Mouse (Mus musculus): Measurements from ENCODE around the gene Vpreb2. TPM values are rescaled to one million over a fixed set of nuclear protein-coding genes. Genes with fewer than 3 reads are reported as not detected.
"Not testable (repeated sequence)": the region's sequence is repeated elsewhere in the genome, so short reads cannot be mapped to it uniquely, and the experiment has no call there.

Vpreb2 gene
- polyA plus RNA-seq, 2 experiments = 0.13 to 0.88 TPM

DNA sequence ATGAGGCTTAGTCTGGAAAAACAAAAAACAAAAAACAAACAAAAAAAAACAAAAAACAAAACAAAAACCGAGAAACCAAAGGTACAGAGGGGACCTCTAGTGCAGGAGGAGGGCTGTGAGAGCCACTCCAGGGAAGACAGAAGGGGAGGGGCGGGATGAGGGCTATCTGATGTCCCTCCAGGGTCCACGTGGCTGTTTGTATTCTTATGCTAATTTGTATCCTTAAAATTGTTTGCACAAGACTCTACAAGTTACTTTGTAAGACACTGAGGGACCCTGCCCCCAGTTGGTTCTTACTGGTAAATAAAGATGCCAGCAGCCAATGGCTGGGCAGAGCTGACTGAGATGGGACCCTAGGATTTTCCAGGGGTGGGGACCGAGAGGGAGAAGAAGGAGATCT is 26.9 kb downstream of the Vpreb2 start:
- Histone ChIP-seq H3K9ac (replicated peaks) (no peak overlapping the region), H3K4me1 (replicated peaks; ENCODE audit: control insufficient read depth in 2 of 2, insufficient read depth in 2 of 2, low read length in 1 of 2) (no peaks in the 10 kb centered on the region), H3K4me2 (ENCODE audit: low read depth) (no peak overlapping the region), H3K36me3 (replicated peaks; ENCODE audit: control insufficient read depth, insufficient read depth, low read depth) (no peaks in the 10 kb centered on the region), H3K27ac (no peak overlapping the region), H3K27me3 (ENCODE audit: control insufficient read depth, insufficient read depth, low read length) (no peaks in the 10 kb centered on the region), H3K4me3 (ENCODE audit: insufficient read depth in 1 of 2, low read depth in 2 of 2, low read length in 2 of 2) (no peak overlapping the region), H3K9me3 (ENCODE audit: control insufficient read depth, low read length) (no peaks in the 10 kb centered on the region)
- no peak for DNase-seq (ENCODE audit: low read depth in 3 of 3, low spot score in 3 of 3)
- no peak for TF ChIP-seq EP300 (IDR thresholded peaks at IDR 0.05; ENCODE audit: low read depth)
- TF ChIP-seq CTCF (IDR thresholded peaks at IDR 0.05; ENCODE audit: low read depth) = no peak
- 40% methylated on average over 4 of the region's 4 CpGs for WGBS (ENCODE audit: insufficient replicate concordance)
- no peak for ATAC-seq (ENCODE audit: insufficient read depth)

DNA sequence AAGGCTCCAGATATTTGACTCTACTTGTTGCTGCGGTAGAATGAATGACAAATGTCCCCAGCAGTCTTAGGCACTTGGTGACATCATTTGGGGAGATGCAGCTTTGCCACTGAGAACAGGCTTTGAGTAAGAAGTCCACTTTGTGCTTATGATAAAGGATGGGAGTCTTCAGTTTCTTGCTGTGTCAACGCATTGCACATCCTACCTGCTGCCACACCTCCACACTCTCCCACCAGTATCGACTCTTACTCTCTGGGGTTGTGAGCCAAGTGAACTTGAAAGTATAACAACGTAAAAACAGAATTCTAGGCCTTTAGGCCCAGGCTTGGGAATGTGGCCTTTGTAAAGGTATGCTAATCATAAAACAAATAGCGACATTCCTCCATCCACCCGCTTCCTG is 30.9 kb downstream of the Vpreb2 start:
- no peak for TF ChIP-seq CTCF (IDR thresholded peaks at IDR 0.05; ENCODE audit: low read depth)
- TF ChIP-seq EP300 (IDR thresholded peaks at IDR 0.05; ENCODE audit: low read depth) = no peak
- no peak overlapping the region for H3K4me3 ChIP-seq (ENCODE audit: insufficient read depth in 1 of 2, low read depth in 2 of 2, low read length in 2 of 2)
- no peaks in the 10 kb centered on the region for H3K4me1 ChIP-seq (replicated peaks; ENCODE audit: control insufficient read depth in 2 of 2, insufficient read depth in 2 of 2, low read length in 1 of 2)
- no peak overlapping the region for H3K9ac ChIP-seq (replicated peaks)
- H3K9me3 ChIP-seq (ENCODE audit: control insufficient read depth, low read length) = no peaks in the 10 kb centered on the region
- no peaks in the 10 kb centered on the region for H3K27me3 ChIP-seq (ENCODE audit: control insufficient read depth, insufficient read depth, low read length)
- DNase-seq (ENCODE audit: low read depth in 3 of 3, low spot score in 3 of 3) (no peak), ATAC-seq (ENCODE audit: insufficient read depth) (no peak)
- no peak overlapping the region for H3K4me2 ChIP-seq (ENCODE audit: low read depth)
- no peaks in the 10 kb centered on the region for H3K36me3 ChIP-seq (replicated peaks; ENCODE audit: control insufficient read depth, insufficient read depth, low read depth)
- WGBS (ENCODE audit: insufficient replicate concordance) = 69% methylated on average over 6 of the region's 6 CpGs
- H3K27ac ChIP-seq = no peak overlapping the region

DNA sequence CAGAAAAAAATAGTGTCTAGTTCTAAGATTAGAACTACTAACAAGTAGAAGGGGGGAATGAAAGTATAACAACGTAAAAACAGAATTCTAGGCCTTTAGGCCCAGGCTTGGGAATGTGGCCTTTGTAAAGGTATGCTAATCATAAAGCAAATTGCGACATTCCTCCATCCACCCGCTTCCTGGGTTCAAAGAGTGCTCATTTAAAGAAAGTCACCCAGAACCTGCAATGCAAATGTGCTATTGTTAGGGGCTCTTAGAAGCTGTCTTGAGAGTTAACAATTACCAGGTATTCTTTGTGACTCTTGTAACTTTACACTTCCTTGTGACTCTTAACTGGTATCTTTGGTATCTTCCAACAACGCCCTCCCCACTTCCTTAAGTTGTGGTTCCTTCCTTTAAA is 36.3 kb downstream of the Vpreb2 start:
- H3K4me1 ChIP-seq (replicated peaks; ENCODE audit: control insufficient read depth in 2 of 2, insufficient read depth in 2 of 2, low read length in 1 of 2); H3K4me2 ChIP-seq (ENCODE audit: low read depth); DNase-seq (ENCODE audit: low read depth in 3 of 3, low spot score in 3 of 3); H3K27ac ChIP-seq; H3K9ac ChIP-seq (replicated peaks); H3K36me3 ChIP-seq (replicated peaks; ENCODE audit: control insufficient read depth, insufficient read depth, low read depth); H3K4me3 ChIP-seq (ENCODE audit: insufficient read depth in 1 of 2, low read depth in 2 of 2, low read length in 2 of 2); ATAC-seq (ENCODE audit: insufficient read depth); H3K9me3 ChIP-seq (ENCODE audit: control insufficient read depth, low read length); H3K27me3 ChIP-seq (ENCODE audit: control insufficient read depth, insufficient read depth, low read length): not testable (repeated sequence)
- WGBS (ENCODE audit: insufficient replicate concordance) = 52% methylated on average over 4 of the region's 4 CpGs

DNA sequence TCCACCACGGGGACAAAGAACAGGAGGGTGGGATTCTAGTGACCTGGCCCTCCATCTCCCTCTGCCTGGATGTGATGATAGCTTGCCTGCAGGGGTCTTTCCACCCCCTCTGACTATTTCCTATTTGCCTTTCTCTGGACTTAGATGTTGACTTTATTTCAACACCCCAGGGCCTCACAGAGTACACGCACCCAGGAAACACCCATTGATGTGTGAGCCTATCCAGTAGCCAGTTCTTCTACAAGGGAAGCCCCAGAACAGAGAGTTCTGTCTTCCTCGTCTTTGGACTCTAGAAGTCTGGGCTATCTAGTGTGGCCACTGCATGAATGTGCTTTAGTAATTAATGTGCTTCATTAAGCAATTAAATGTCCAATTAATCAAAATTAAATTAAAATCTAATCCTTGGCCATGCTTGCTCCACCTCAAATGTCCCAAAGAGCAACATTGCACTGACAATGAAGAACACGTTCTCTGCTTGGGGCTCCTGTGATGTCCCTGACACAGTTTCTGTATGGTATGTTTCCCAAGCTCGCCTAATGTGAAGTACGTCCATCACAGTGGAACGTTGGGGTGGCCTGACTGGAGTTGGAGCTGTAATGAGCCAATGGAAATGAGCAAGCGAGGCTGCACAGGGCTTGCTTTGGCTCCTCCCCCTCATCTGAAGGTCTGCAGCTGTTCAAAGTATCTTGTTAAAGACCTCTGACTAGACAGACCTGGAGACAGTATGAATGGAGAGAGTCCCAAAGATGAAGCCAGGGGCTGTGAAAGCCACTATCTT is 42.7 kb downstream of the Vpreb2 start:
- H3K27me3 ChIP-seq (ENCODE audit: control insufficient read depth, insufficient read depth, low read length) = no peaks in the 10 kb centered on the region
- no peak overlapping the region for H3K4me2 ChIP-seq (ENCODE audit: low read depth)
- TF ChIP-seq CTCF (IDR thresholded peaks at IDR 0.05; ENCODE audit: low read depth) = no peak
- TF ChIP-seq EP300 (IDR thresholded peaks at IDR 0.05; ENCODE audit: low read depth) = no peak
- no peak overlapping the region for H3K4me3 ChIP-seq (ENCODE audit: insufficient read depth in 1 of 2, low read depth in 2 of 2, low read length in 2 of 2)
- no peaks in the 10 kb centered on the region for H3K9me3 ChIP-seq (ENCODE audit: control insufficient read depth, low read length)
- H3K27ac ChIP-seq = no peak overlapping the region
- H3K4me1 ChIP-seq (replicated peaks; ENCODE audit: control insufficient read depth in 2 of 2, insufficient read depth in 2 of 2, low read length in 1 of 2) = peaks cover 0 to 17% of the 10 kb centered on the region in 2 experiments; a peak in 2 of 4 replicates
- DNase-seq (ENCODE audit: low read depth in 3 of 3, low spot score in 3 of 3) (no peak), ATAC-seq (ENCODE audit: insufficient read depth) (no peak)
- H3K9ac ChIP-seq (replicated peaks) = no peak overlapping the region
- WGBS (ENCODE audit: insufficient replicate concordance) = 46% methylated on average over 8 of the region's 8 CpGs
- H3K36me3 ChIP-seq (replicated peaks; ENCODE audit: control insufficient read depth, insufficient read depth, low read depth) = no peaks in the 10 kb centered on the region

DNA sequence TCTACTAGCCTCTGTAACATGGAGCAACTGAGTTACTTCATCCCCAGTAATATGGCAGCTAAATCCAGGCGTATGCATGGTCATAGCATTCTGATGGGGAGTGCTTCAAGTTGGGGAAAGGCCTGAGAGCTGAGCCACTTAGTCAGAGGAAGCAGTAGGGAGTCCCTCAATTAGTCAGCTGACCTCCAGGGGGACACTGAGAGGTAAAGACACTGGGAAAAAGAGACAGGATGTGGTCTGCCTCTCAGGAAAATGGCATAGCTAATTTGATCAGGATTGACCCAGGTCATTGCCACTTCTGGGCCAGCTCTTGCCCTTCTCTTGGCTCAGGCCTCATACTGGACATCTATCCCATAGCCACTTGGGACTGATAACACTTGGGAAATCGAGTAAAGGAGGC is 47.1 kb downstream of the Vpreb2 start:
- Histone ChIP-seq H3K27me3 (ENCODE audit: control insufficient read depth, insufficient read depth, low read length) (no peaks in the 10 kb centered on the region), H3K27ac (no peak overlapping the region), H3K9ac (replicated peaks) (no peak overlapping the region), H3K4me3 (ENCODE audit: insufficient read depth in 1 of 2, low read depth in 2 of 2, low read length in 2 of 2) (no peak overlapping the region), H3K9me3 (ENCODE audit: control insufficient read depth, low read length) (no peaks in the 10 kb centered on the region), H3K4me1 (replicated peaks; ENCODE audit: control insufficient read depth in 2 of 2, insufficient read depth in 2 of 2, low read length in 1 of 2) (peaks cover 0 to 12% of the 10 kb centered on the region in 2 experiments; a peak in 2 of 4 replicates), H3K4me2 (ENCODE audit: low read depth) (no peak overlapping the region), H3K36me3 (replicated peaks; ENCODE audit: control insufficient read depth, insufficient read depth, low read depth) (no peaks in the 10 kb centered on the region)
- WGBS (ENCODE audit: insufficient replicate concordance) = 56% methylated on average over 2 of the region's 2 CpGs
- no peak for TF ChIP-seq CTCF (IDR thresholded peaks at IDR 0.05; ENCODE audit: low read depth)
- TF ChIP-seq EP300 (IDR thresholded peaks at IDR 0.05; ENCODE audit: low read depth) = no peak
- DNase-seq (ENCODE audit: low read depth in 3 of 3, low spot score in 3 of 3) = no peak
- ATAC-seq (ENCODE audit: insufficient read depth) = no peak

Other genes with a start within 250 kb of the Vpreb2 start
- 18.0 and 20.6 TPM in 2 replicates for gene Med15, start 247.5 kb upstream of the Vpreb2 start, polyA plus RNA-seq (2012; rRNA removed)
- gene Med15, start 247.5 kb upstream of the Vpreb2 start, polyA plus RNA-seq (2014; fragmentation: Nextera tagmentation; extraction: Ambion mirVana) = 11.4 and 14.8 TPM in 2 replicates
- gene Klhl22, start 220.8 kb upstream of the Vpreb2 start, polyA plus RNA-seq (2012; rRNA removed) = 13.1 and 14.0 TPM in 2 replicates
- gene Klhl22, start 220.8 kb upstream of the Vpreb2 start, polyA plus RNA-seq (2014; fragmentation: Nextera tagmentation; extraction: Ambion mirVana) = 10.8 and 11.6 TPM in 2 replicates
- gene Scarf2, start 183.1 kb upstream of the Vpreb2 start, polyA plus RNA-seq (2012; rRNA removed) = 3.4 and 4.3 TPM in 2 replicates
- 0.51 and 1.0 TPM in 2 replicates for gene Scarf2, start 183.1 kb upstream of the Vpreb2 start, polyA plus RNA-seq (2014; fragmentation: Nextera tagmentation; extraction: Ambion mirVana)
- not detected in 2 replicates for gene B830017H08Rik, start 147.3 kb upstream of the Vpreb2 start, polyA plus RNA-seq (2012; rRNA removed)
- gene B830017H08Rik, start 147.3 kb upstream of the Vpreb2 start, polyA plus RNA-seq (2014; fragmentation: Nextera tagmentation; extraction: Ambion mirVana) = not detected in 2 replicates
- 1.3 and 1.6 TPM in 2 replicates for gene Car15, start 142.1 kb upstream of the Vpreb2 start, polyA plus RNA-seq (2012; rRNA removed)
- not detected in 2 replicates for gene Car15, start 142.1 kb upstream of the Vpreb2 start, polyA plus RNA-seq (2014; fragmentation: Nextera tagmentation; extraction: Ambion mirVana)
- 0.25 and 0.34 TPM in 2 replicates for gene Gm20518, start 88.8 kb upstream of the Vpreb2 start, polyA plus RNA-seq (2012; rRNA removed)
- not detected in 2 replicates for gene Gm20518, start 88.8 kb upstream of the Vpreb2 start, polyA plus RNA-seq (2014; fragmentation: Nextera tagmentation; extraction: Ambion mirVana)
- not detected in 2 replicates for gene Tssk1, start 86.2 kb upstream of the Vpreb2 start, polyA plus RNA-seq (2012; rRNA removed)
- gene Tssk1, start 86.2 kb upstream of the Vpreb2 start, polyA plus RNA-seq (2014; fragmentation: Nextera tagmentation; extraction: Ambion mirVana) = not detected in 2 replicates
- gene Dgcr2, start 81.9 kb upstream of the Vpreb2 start, polyA plus RNA-seq (2012; rRNA removed) = 14.2 and 16.3 TPM in 2 replicates
- gene Dgcr2, start 81.9 kb upstream of the Vpreb2 start, polyA plus RNA-seq (2014; fragmentation: Nextera tagmentation; extraction: Ambion mirVana) = 13.2 and 15.5 TPM in 2 replicates
- not detected in 2 replicates for gene Tssk2, start 81.8 kb upstream of the Vpreb2 start, polyA plus RNA-seq (2012; rRNA removed)
- gene Tssk2, start 81.8 kb upstream of the Vpreb2 start, polyA plus RNA-seq (2014; fragmentation: Nextera tagmentation; extraction: Ambion mirVana) = not detected in 2 replicates
- gene Ess2, start 69.1 kb upstream of the Vpreb2 start, polyA plus RNA-seq (2012; rRNA removed) = 6.3 and 7.5 TPM in 2 replicates
- gene Ess2, start 69.1 kb upstream of the Vpreb2 start, polyA plus RNA-seq (2014; fragmentation: Nextera tagmentation; extraction: Ambion mirVana) = 6.8 and 7.6 TPM in 2 replicates
- gene Gsc2, start 65.4 kb upstream of the Vpreb2 start, polyA plus RNA-seq (2012; rRNA removed) = not detected in 2 replicates
- gene Gsc2, start 65.4 kb upstream of the Vpreb2 start, polyA plus RNA-seq (2014; fragmentation: Nextera tagmentation; extraction: Ambion mirVana) = not detected in 2 replicates
- 33.4 and 41.7 TPM in 2 replicates for gene Slc25a1, start 52.2 kb upstream of the Vpreb2 start, polyA plus RNA-seq (2012; rRNA removed)
- gene Slc25a1, start 52.2 kb upstream of the Vpreb2 start, polyA plus RNA-seq (2014; fragmentation: Nextera tagmentation; extraction: Ambion mirVana) = 50.6 and 57.2 TPM in 2 replicates
- gene Dgcr6, start 72.4 kb downstream of the Vpreb2 start, polyA plus RNA-seq (2012; rRNA removed) = 11.4 and 12.5 TPM in 2 replicates
- gene Dgcr6, start 72.4 kb downstream of the Vpreb2 start, polyA plus RNA-seq (2014; fragmentation: Nextera tagmentation; extraction: Ambion mirVana) = 22.1 and 22.5 TPM in 2 replicates
- gene Prodh, start 109.8 kb downstream of the Vpreb2 start, polyA plus RNA-seq (2012; rRNA removed) = 4.3 and 5.5 TPM in 2 replicates
- gene Prodh, start 109.8 kb downstream of the Vpreb2 start, polyA plus RNA-seq (2014; fragmentation: Nextera tagmentation; extraction: Ambion mirVana) = 2.6 and 3.2 TPM in 2 replicates
- gene Rtn4r, start 147.2 kb downstream of the Vpreb2 start, polyA plus RNA-seq (2012; rRNA removed) = 0.52 and 0.91 TPM in 2 replicates
- 0.32 and 0.46 TPM in 2 replicates for gene Rtn4r, start 147.2 kb downstream of the Vpreb2 start, polyA plus RNA-seq (2014; fragmentation: Nextera tagmentation; extraction: Ambion mirVana)
- not detected in 2 replicates for gene Ccdc188, start 237.5 kb downstream of the Vpreb2 start, polyA plus RNA-seq (2012; rRNA removed)
- not detected in 2 replicates for gene Ccdc188, start 237.5 kb downstream of the Vpreb2 start, polyA plus RNA-seq (2014; fragmentation: Nextera tagmentation; extraction: Ambion mirVana)

All from liver, embryonic 14.5 days (tissue).